Mouse (Mus musculus): ENCODE data around the gene Ctdspl.

Gene Ctdspl

DNA sequence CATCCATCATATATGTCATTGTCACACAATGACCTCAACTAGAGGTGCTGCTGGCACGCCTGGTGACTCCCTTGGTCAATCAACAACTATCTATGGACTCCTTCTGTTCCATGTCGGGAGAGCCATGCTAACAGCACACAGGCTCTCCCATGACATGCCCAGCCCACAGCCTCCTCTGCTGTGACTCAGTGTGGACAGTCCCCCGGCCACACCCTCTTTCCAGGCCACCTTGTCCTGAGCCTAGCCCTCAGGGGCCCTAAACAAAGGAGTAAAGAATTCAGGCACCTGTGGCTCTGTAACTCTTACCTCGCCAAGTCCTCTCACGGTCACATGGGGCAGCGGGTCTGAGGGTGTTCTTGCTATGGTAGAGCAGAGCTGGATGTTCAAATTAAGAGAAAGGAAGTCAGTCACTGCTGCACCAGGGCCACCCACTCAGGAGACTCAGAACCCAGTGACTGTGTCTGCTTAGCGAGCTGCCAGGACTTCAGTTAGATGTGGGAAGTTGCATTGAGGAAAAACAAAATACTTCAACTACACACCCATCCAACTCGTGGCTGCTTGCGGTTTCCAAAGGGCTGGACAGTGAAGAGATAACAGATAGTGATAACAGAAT lies 127.8 kb downstream of the Ctdspl start:
- in situ Hi-C loops (cut with MboI; ENCODE audit: low sequenced_read_pairs) = no loop called here

DNA sequence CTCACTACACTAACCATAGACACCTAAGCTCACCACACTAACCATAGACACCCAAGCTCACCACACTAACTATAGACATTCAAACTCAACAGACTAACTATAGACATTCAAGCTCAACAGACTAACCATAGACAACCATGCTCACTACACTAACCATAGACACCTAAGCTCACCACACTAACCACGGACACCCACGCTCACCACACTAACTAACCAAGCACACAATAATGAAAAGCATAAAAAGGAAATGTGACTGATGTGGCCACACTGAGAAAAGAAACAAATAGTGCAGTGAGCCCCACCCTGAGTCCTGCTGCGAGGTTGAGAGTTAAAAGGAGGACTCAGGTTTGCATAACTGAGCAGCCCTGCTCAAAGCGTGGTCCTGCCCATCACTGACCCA lies 129.1 kb downstream of the Ctdspl start:
- in situ Hi-C loops (cut with MboI; ENCODE audit: low sequenced_read_pairs) = no loop called here

DNA sequence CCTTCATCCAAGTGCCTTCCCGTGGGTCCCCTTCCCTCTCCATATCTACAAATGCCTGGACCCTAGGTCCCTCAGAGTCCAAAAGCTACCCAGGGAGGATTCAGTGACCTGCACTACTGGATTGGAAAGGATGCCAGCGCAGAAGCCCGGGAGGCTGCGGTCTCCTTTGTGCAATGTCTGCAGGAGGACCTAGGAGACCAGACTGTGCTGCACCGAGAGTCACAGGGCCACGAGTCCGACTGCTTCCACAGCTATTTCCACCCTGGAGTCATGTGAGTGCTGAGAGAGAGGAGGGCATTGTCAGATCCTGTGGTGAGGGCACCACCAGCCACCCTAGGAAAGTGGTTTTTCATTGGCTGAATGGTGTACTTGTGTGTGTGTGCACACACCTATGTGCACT lies 132.0 kb downstream of the Ctdspl start:
- in situ Hi-C loops (cut with MboI; ENCODE audit: low sequenced_read_pairs) = no loop called here

DNA sequence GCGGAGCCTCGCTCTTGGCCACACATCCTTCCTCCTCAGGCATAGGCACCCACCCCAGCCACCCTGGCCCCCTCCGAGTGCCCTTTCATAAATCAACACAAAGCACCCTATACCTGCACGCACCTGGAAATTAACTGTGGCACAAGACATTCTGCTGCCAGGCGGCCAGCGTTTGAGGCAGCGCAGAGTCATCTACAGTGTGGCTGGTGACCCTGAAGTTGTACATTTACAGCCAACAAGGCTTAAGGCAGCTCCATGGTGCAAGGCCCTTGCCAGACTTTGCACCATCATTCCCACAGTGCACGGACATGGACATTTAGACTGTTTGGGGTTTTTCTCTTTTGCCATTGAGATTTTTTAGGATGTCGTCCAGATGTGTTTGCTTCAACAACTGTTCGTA lies 134.4 kb downstream of the Ctdspl start:
- in situ Hi-C loops (cut with MboI; ENCODE audit: low sequenced_read_pairs) = no loop called here

DNA sequence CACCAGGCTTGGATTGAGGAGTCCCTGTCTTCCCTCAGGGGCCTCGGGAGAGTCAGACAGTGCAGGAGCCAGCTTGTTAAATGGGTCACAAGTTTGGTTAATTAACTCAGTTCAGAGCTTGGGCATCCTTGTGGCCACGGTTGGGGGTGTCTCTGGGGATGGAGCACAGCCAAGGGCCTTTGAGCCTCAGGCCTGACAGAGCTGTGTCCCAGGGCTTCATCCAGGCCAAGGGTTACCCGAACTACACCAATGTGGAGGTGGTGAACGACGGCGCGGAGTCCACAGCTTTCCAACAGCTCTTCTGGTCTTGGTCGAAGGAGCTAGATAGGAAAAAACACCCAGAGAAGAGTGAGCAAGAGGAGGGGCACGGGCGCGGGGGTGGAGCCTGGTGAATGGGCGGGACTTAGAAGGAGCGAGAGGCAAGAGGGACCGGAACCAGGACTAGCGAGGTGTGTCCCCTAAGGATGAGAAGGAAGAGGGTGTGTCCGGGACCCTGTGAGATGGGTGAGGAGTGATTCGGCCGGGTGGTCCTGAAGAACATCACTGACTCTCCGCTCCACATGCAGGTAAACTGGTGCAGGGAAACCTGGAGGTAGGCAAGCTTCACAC lies 136.9 kb downstream of the Ctdspl start:
- in situ Hi-C loops (cut with MboI; ENCODE audit: low sequenced_read_pairs) = no loop called here

DNA sequence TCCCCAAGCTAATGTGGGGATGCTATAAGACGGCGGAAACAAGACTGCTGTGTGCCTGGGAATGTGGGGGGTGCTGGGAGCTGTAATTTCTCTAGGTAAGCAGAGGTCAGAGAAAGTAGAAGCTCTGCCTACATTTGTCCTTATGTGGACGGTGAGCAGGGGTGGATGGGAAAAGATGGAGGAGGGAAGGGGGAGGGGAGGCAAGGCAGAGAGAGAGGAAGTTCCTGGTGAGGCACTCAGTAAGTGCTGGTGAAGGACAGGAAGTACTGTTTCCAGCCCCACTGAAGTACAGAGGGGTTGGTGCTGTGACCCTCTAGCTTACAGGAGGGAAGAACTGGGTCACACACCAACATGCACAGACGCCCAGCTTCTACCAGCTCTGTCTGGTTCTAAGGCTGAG lies 138.0 kb downstream of the Ctdspl start:
- in situ Hi-C loops (cut with MboI; ENCODE audit: low sequenced_read_pairs) = no loop called here

DNA sequence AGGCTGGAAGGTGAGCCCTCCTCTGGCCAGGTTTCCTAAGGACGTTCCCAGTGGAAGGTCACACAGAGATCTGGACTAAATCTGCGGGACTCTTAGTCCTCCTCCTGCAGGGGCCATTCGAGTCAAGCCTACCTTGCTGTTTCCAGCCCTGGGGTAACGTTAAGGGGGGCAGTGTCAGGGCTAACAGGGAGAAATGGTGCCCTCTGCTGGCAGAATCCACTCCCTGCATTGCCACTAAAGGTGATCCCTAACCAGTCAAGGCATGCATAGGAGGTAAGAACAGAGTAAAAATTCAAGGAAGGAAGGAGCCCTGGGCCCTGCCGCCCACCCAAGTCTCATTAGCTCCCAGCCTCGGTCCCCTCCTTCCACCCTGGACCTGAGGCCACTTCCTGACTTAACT lies 141.3 kb downstream of the Ctdspl start:
- in situ Hi-C loops (cut with MboI; ENCODE audit: low sequenced_read_pairs) = no loop called here

GRCm38 (mm10) chr9:119068266-119068665 lies 142.0 kb downstream of the Ctdspl start:
- in situ Hi-C loops (cut with MboI; ENCODE audit: low sequenced_read_pairs) = no loop called here

- in situ Hi-C loops (cut with MboI; ENCODE audit: low sequenced_read_pairs) = no loop called here
These were observed 144.0 kb downstream of the Ctdspl start for GRCm38 (mm10) chr9:119070173-119070825.

DNA sequence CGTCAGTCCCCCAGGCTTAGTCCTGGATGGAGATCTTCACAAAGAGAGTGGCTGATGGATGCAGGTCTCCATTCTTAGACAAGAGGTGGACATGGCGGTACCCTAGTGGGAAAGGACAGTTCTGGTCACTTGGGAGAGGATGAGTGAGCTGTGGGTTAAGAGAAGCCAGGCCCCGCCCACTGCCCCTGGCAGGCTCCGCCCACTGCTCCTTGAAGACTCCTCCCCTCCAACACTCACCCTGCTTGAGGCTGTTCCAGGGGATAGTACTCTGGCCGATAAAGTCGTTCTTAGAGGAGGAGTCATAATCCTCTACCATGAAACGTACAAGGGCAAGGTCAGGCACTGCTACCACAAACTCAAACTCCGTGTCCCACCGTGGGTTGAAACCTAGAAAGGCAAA lies 145.5 kb downstream of the Ctdspl start:
- in situ Hi-C loops (cut with MboI; ENCODE audit: low sequenced_read_pairs) = no loop called here

DNA sequence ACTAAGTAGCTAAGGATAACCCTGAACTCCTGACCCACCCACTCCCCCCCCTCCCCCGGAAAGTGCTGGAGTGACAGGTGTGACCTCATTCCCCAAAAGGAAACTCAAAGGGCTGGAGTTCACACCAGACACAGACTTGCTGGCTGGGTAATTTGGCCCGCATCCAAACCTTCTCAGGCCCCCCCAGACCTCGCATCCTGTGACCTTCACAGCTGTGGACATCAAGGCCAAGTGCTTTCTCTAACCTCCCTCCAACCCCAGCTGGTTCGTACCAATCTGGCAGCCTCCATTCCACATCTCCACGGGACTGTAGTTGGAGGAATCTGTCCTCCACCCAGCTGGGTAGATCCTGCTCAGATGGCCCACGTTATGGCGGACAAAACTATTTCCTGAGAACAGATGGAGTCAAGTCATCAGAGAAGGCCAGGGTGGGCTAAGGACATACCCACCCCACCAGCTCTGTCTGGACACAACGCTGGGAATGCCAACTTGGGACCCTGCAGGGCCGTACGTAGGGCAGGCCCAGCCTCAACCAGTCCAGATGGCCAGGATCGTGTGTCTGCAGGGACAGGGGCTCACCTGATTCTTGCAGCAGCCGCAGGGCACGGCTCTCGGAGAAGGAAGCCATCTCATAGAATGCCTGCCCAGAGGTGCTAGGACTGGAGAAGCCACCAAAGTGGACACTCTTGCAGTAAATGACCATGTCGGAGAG lies 147.1 kb downstream of the Ctdspl start:
- in situ Hi-C loops (cut with MboI; ENCODE audit: low sequenced_read_pairs) = no loop called here

- in situ Hi-C loops (cut with MboI; ENCODE audit: low sequenced_read_pairs) = no loop called here
These were observed 149.4 kb downstream of the Ctdspl start for GRCm38 (mm10) chr9:119075685-119076084.

DNA sequence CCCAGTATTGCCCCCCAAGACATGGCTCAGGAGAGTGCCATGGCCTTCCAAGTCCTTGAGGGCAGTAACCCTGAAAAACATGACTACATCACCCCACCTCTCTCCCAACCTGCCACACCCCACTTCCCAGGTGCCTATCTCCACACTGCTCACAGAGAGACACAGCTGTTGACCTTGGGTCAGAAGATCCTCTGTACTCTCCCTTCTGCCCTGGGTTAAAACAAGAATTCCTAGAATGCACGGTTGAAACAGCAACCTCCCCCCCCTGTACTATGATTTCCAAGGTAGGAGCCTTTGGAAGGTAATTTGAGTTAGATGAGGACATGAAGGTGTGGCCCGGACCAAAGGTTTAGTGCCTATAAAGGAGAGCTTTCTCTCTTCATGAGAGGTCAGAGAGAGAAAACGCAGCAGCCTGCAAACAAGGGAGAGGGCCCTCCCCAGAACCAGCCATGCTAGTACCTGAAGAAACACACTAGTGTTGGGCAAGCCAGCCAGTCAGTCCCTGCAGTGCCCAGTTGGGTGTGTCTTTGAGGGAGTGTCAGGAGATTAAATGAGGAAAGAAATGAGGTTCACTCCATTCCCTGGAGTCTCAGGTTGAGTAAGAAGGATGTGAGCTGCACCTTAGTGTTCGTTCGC lies 153.9 kb downstream of the Ctdspl start:
- in situ Hi-C loops (cut with MboI; ENCODE audit: low sequenced_read_pairs) = no loop called here

DNA sequence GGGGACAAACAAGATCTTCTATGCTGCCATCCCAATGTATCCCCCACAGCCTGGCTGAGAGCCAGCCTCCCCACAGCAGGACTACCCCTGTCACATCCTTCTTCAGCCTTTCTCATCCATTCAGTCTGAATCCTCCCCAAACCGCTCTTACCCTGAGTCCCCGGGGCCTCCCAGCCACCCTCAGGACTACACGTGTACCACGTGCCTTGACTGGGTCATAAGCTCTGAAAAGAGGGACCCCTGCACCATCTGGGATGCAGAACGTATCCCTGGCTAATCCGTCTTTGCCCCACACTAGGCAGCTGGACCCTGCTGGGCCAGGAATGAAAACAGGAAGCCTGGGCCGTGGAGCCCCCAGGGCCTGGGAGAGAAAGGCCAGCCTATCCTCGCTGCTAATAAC lies 155.8 kb downstream of the Ctdspl start:
- in situ Hi-C loops (cut with MboI; ENCODE audit: low sequenced_read_pairs) = no loop called here

- in situ Hi-C loops (cut with MboI; ENCODE audit: low sequenced_read_pairs) = no loop called here
These were observed 156.6 kb downstream of the Ctdspl start for GRCm38 (mm10) chr9:119082656-119083430.

DNA sequence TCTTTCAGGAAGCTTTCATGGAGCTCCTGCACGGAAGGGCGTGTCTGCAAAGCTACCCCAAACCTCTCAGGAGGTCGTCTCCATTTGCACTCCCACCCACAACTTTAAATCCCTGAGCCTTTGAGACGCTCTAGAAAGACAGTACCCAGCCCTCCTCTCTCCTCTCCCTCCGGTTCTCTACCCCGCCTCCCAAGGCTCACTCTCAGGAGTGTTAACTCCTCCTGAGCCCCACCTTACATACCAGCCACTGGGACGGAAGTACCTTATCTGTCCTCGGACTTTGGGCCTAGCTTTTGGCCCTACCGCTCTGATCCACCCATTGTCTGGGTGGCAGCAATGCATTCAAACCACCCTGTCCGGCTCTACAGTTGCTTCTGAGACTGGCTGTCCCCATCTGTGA lies 157.7 kb downstream of the Ctdspl start:
- in situ Hi-C loops (cut with MboI; ENCODE audit: low sequenced_read_pairs) = no loop called here

DNA sequence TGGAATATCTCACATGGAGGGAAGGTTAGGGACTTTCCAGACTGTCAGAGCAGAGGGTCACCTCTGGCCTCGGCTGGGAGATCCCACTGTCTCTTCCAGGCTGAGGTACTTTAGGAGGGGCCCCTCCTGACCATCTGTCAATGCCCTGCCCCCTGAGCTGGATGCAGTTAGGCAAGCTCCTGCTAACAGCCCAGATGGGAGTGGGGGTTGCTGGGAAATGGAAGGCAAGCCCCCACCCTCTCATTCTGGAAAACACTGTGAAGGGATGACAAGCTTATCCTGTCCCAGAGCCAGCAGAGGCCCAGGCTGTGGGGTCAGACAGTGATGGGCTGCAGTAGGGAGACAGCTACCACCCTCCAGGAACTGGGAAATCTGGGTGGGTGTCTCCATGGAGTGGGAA lies 160.2 kb downstream of the Ctdspl start:
- in situ Hi-C loops (cut with MboI; ENCODE audit: low sequenced_read_pairs) = no loop called here

GRCm38 (mm10) chr9:119087309-119087708 lies 161.1 kb downstream of the Ctdspl start:
- in situ Hi-C loops (cut with MboI; ENCODE audit: low sequenced_read_pairs) = no loop called here

DNA sequence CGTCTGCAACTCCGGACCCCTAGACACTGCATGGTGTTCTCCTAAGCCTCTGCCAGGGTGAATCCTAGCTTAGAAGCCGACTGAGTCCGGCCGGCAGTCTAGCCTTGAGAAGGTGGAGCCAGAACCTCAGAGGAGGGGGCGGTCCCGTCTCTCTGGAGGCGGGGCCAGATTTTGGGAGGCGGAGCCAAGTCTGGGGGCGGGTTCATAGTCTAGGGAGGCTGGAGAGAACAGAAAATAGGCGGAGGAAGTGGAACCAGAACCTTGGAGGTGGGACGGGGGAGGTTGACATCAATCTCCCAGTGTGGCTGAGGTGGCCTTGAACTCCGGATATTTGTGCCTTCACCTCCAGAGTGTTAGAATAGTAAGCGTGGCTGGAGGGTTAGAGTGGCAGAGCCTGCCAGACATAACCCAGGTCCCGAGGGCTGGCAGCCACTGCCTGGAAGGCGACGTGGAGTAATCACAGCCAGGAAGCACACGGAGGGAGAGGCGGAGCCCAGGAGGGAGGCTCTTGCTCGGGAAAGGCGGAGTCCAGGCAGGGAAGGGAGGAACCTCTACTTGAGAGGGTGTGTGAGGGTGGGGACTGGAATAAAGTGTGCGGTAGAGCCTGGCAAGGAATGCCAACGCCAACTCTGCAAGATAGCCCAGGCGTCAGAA lies 162.0 kb downstream of the Ctdspl start:
- in situ Hi-C loops (cut with MboI; ENCODE audit: low sequenced_read_pairs) = no loop called here

GRCm38 (mm10) chr9:119089437-119089836 lies 163.2 kb downstream of the Ctdspl start:
- in situ Hi-C loops (cut with MboI; ENCODE audit: low sequenced_read_pairs) = no loop called here
